Mouse (Mus musculus): Measurements from ENCODE around the gene Nt5c2.
A peak's percentile ranks its signal among the peaks of the same experiment; 100 is the strongest.

Nt5c2 gene

GRCm38 (mm10) chr19:47014447-47015381 is at the start of gene Nt5c2, which contains the start of gene Ina:
Nt5c2 (minus strand) TSS chr19:47015153.
Ina (plus strand) TSS chr19:47014698.
- DNase-seq (ENCODE audit: low spot score in 2 of 2), result no peak

GRCm38 (mm10) chr19:47057684-47058083 is 42.7 kb upstream of the Nt5c2 start:
- no peak for DNase-seq (ENCODE audit: low spot score in 2 of 2)

- DNase-seq (ENCODE audit: low spot score in 2 of 2), result no peak
These were observed 38.5 kb upstream of the Nt5c2 start for GRCm38 (mm10) chr19:47053471-47053870.

- no peak for DNase-seq (ENCODE audit: low spot score in 2 of 2)
These were observed 38.0 kb upstream of the Nt5c2 start for GRCm38 (mm10) chr19:47052927-47053326.

GRCm38 (mm10) chr19:47050271-47051032 is 35.5 kb upstream of the Nt5c2 start, which contains the start of gene Pcgf6:
Pcgf6 (minus strand) TSS chr19:47050906.
- peak; percentile 61 to 79 for DNase-seq (ENCODE audit: low spot score in 2 of 2)

GRCm38 (mm10) chr19:47049840-47050239 is 34.9 kb upstream of the Nt5c2 start:
- no peak for DNase-seq (ENCODE audit: low spot score in 2 of 2)

- no peak for DNase-seq (ENCODE audit: low spot score in 2 of 2)
These were observed 34.1 kb upstream of the Nt5c2 start for GRCm38 (mm10) chr19:47049061-47049460.

- DNase-seq (ENCODE audit: low spot score in 2 of 2), result no peak
These were observed 32.4 kb upstream of the Nt5c2 start for GRCm38 (mm10) chr19:47047236-47047833.

DNA sequence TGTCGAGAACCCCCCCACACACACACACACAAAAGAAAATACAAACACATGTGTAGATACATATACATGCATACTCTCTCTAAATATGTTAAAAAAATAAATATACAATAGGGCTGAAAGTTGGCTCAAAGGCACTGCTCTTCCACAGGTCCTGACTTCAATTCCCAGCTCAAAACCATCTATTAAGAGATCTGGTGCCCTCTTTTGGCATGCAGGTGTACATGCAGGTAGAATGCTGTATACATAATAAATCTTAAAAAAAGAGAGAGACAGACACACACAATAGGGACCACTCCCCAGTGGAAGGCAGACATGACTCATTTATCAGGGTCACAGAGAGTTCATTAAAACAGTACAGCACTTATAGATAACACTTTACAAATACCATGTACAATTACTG is 31.4 kb upstream of the Nt5c2 start:
- no peak for DNase-seq (ENCODE audit: low spot score in 2 of 2)

DNA sequence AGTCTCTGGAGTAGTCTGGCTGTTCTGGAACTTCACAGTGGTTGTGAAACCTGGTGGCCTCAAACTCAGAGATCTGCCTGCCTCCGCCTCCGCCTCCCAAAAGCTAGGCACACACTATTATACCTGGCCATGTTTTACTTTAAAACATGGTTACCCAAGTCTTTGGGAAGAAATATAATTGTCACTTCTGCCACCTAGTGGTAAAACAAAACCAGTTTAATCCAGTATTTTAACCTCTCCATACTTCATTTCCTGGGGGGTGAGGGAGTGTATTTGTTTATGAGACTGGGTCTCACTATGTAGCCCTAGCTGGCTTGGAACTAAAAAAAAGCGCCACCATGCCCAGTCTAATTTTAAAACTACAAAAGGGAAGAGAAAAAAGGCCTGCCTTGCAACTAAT is 28.7 kb upstream of the Nt5c2 start:
- DNase-seq (ENCODE audit: low spot score in 2 of 2), result no peak

DNA sequence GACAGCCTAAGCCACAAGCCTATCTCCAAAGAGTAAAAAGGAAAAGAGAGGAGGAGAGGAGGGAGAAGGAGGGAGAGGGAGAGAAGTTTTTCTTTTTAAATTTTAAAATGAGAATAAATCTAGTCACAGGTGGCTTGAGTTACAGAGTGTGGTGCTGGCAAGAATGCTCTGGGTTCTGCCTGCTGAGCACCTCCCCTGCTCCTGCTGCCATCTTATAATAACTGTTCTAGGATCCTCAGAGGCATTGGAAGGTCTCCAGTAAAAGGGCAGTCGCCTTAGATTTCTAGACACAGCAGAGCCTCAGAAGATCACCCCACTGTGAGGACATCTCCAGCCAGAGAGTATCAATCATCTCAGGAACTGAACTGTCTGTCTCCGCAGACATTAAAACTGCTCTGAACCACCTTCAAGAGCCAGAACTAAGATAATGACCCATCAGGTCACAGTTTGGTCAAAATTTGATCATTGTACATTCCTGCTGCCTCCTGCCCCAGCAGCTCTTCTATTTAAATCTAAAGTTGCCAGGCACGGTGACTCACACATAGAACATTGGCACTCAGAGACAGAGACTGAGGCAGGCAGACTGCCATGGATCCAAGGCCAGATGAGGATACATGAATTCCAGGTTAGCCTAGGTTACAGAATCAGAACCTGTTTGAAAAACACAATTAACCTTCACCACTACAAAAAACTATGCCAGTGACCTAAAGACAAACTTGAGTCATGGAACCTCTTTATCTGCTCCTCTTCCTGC is 25.9 kb upstream of the Nt5c2 start:
- DNase-seq (ENCODE audit: low spot score in 2 of 2), result no peak

GRCm38 (mm10) chr19:47036596-47036995 is 21.6 kb upstream of the Nt5c2 start:
- no peak for DNase-seq (ENCODE audit: low spot score in 2 of 2)

GRCm38 (mm10) chr19:47034916-47035315 is 20.0 kb upstream of the Nt5c2 start:
- no peak for DNase-seq (ENCODE audit: low spot score in 2 of 2)

GRCm38 (mm10) chr19:47031770-47032169 is 16.8 kb upstream of the Nt5c2 start:
- DNase-seq (ENCODE audit: low spot score in 2 of 2), result no peak

DNA sequence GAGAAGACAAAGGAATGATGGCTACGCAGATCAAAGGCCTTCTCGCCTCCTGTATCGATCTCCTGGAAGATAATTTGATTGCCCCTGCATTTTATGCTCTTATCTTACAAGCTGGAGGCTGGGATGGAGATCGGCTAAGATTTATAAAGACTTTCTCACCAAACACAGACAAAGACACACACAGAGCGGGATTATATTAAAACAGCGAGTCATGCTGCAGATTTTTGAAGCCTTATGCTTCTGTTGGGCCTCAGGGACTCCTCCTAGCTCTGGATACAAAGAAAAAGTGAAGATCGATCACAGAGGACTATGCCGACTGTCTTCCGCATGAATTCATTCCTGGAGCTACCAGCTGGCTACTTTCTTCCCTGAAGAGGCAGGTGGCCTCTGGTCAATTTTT is 14.8 kb upstream of the Nt5c2 start:
- no peak for DNase-seq (ENCODE audit: low spot score in 2 of 2)

DNA sequence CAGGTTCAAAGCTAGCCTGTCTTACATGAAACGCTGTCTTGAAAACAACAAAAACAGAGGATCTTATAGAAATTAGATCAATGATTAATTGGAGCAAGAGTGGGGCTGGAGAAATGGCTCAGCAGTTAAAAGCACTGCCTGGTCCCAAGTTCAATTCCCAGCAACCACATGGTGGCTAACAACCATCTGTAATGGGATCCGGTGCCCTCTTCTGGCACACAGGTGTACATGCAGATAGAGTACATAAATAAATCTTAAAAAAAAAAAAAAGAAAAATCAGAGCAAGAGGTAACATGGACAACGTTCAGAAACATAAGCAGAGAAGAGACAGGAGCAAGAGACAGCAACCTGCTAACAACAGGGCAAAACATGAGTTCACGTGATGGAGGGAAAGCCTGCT is 11.6 kb upstream of the Nt5c2 start:
- no peak for DNase-seq (ENCODE audit: low spot score in 2 of 2)

DNA sequence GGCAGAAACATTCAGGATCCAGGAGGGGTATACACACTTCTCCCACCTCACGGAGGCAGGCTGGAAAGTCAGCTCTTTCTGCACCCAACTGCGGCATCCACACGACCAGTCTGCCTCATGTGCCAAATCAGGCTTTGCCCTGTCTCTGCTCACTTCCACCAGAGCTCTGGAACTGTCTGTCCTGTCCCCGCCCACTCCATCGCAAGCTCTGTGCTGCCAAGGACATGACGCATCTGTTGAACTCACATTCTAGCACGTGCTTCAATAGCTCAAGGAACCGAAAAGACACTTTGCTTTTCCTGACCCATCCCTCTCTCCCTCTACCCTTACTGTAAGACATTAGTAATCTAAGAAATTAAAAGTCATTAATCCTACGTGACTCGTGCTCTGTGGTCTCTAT is 10.0 kb upstream of the Nt5c2 start:
- DNase-seq (ENCODE audit: low spot score in 2 of 2), result no peak

DNA sequence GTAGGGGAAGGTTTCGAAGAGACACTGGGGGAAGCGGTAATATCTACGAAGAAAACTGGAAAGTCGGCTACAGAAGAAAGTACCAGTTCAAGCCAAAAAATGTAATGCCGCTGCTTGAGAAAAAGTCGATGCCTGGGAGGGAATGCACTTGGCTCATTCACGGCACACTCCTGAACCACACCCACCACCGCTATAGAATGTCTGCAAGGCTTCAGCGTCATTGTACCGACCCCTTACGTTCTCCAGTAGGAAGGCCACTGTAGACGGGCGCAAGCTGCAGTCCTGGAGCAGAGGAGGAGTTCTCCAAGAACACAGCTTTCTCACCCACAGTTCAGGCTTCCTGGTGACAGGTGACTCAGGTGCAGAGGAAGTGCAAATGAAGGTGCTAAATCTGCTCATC is 8.6 kb upstream of the Nt5c2 start:
- DNase-seq (ENCODE audit: low spot score in 2 of 2), result no peak

GRCm38 (mm10) chr19:47022709-47023108 is 7.8 kb upstream of the Nt5c2 start:
- DNase-seq (ENCODE audit: low spot score in 2 of 2), result no peak

- no peak for DNase-seq (ENCODE audit: low spot score in 2 of 2)
These were observed 4.4 kb upstream of the Nt5c2 start for GRCm38 (mm10) chr19:47019326-47019725.

- DNase-seq (ENCODE audit: low spot score in 2 of 2), result no peak
These were observed 3.4 kb upstream of the Nt5c2 start for GRCm38 (mm10) chr19:47018330-47018729.

DNA sequence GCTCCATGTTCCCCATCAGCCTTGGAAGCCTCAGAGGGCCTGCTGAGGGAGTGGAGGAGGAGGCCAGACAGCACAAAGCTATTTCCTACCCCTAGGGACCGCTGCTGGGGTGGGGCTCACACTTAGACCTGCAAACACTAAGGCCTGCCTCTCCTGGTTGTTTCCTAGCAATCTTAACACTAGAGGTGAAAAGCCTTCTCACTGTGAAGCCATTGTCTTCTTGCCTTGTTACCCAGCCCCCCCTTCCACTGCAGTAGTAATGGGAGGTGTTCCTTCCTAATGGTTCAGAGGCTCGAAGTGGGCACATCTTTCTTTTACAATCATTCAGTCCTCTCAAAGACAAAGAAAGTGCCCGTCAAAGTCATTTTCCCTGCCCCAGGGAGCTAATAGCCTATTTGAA is 2.9 kb upstream of the Nt5c2 start:
- no peak for DNase-seq (ENCODE audit: low spot score in 2 of 2)

Data from natural killer cell, adult 2 months (primary cell).